Mouse (Mus musculus) G1E (cell line): ENCODE results near the gene Alcam. TPM values are rescaled to one million over a fixed set of nuclear protein-coding genes. Genes with fewer than 3 reads are reported as not detected.

Experiments used
- ATAC-seq: 2 replicates; pipeline ENCODE4 v1.8.0; 2016; ENCODE audit warnings: mild to moderate bottlenecking; ENCODE audit not compliant: insufficient number of reproducible peaks, poor library complexity, low FRiP score, severe bottlenecking; ENCODE audit errors: extremely low read depth
- DNase-seq: peaks from one replicate; pipeline ENCODE4 v3.0.0; 2012; ENCODE audit warnings: low spot score
- H3K27me3 ChIP-seq: 2 replicates; pipeline ENCODE4 v1.6.1; 2012; ENCODE audit warnings: mild to moderate bottlenecking, low read length, inconsistent platforms; ENCODE audit not compliant: insufficient read depth
- H3K36me3 ChIP-seq: replicated peaks from 2 replicates; pipeline ENCODE3; 2012; ENCODE audit warnings: mild to moderate bottlenecking, inconsistent platforms
- H3K4me1 ChIP-seq: 2 replicates; pipeline ENCODE4 v1.6.1; 2012; ENCODE audit warnings: low read depth, low read length, inconsistent platforms, mixed read lengths; ENCODE audit not compliant: insufficient read depth
- H3K4me3 ChIP-seq: 2 replicates; pipeline ENCODE4 v1.5.1; 2012; ENCODE audit warnings: low read depth, mild to moderate bottlenecking, inconsistent platforms, low read length, moderate library complexity, mixed read lengths
- H3K9me3 ChIP-seq: replicated peaks from 2 replicates; pipeline ENCODE4 v1.6.1; 2012; ENCODE audit warnings: inconsistent platforms
- CTCF ChIP-seq: IDR thresholded peaks from 2 replicates; pipeline ENCODE4 v1.5.1; 2012; ENCODE audit warnings: low read depth, low read length, inconsistent platforms, mixed read lengths
- GATA1 ChIP-seq: IDR thresholded peaks from 2 replicates; pipeline ENCODE4 v1.6.1; 2012; ENCODE audit warnings: borderline replicate concordance, low read length, inconsistent platforms, mixed read lengths
- GATA2 ChIP-seq: IDR thresholded peaks from 2 replicates; pipeline ENCODE4 v1.6.1; 2012; ENCODE audit warnings: low read depth, low read length, inconsistent platforms, borderline replicate concordance
- POLR2AphosphoS5 ChIP-seq: IDR thresholded peaks from 2 replicates; pipeline ENCODE4 v1.6.1; 2012; ENCODE audit warnings: low read depth, low read length, inconsistent platforms; ENCODE audit not compliant: insufficient replicate concordance
- TAL1 ChIP-seq: conservative IDR thresholded peaks from 2 replicates; pipeline ENCODE4 v1.6.1; 2012; ENCODE audit warnings: low read depth, low read length, inconsistent platforms, mixed read lengths
- polyA plus RNA-seq: library from polyadenylated mRNA; stranded (reverse); fragments of >175 nt; gene quantifications from 2 replicates; pipeline ENCODE4 v1.2.3, GENCODE M21; 2012
- total RNA-seq, 2 experiments: library from RNA; stranded (forward) in 1 of 2; stranded (reverse) in 1 of 2; fragments of 200-1000 nt in 1 of 2; fragments of >200 nt in 1 of 2; fragmentation: Nextera tagmentation in 1 of 2; gene quantifications; 2 replicates each; pipeline ENCODE4 v1.2.3; 2014 to 2017

The Alcam gene
- total and polyA plus RNA-seq, 3 experiments: 0.11 TPM; not detected in 2

DNA sequence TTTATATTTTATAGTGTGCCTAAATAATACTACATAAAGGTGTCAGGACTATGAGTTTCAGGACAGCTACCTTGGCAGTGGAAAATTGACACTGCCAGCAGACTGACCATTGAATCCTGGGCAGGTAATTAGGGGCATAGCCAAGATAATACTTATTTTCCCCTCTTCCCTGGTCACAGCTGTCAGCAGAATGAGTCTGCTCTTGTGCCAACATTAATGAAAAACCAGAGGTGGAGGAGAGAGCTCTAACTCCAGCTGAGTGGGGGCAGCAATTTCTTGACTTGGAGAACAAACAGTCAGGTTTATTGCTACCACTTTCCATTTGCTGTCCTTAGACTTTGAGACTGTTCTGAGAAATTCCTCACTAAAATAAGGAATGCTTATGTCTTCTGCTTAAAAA is 190.1 kb downstream of the Alcam start:
- no peaks in the 10 kb centered on the region for H3K36me3 ChIP-seq
- no peak for TF ChIP-seq TAL1
- no peak for TF ChIP-seq CTCF
- TF ChIP-seq GATA2: no peak
- no peak for TF ChIP-seq POLR2AphosphoS5
- no peak for TF ChIP-seq GATA1
- H3K4me3 ChIP-seq: no peak overlapping the region
- DNase-seq (no peak), ATAC-seq (no peak)
- H3K9me3 ChIP-seq: no peaks in the 10 kb centered on the region
- H3K4me1 ChIP-seq: no peaks in the 10 kb centered on the region
- no peaks in the 10 kb centered on the region for H3K27me3 ChIP-seq

DNA sequence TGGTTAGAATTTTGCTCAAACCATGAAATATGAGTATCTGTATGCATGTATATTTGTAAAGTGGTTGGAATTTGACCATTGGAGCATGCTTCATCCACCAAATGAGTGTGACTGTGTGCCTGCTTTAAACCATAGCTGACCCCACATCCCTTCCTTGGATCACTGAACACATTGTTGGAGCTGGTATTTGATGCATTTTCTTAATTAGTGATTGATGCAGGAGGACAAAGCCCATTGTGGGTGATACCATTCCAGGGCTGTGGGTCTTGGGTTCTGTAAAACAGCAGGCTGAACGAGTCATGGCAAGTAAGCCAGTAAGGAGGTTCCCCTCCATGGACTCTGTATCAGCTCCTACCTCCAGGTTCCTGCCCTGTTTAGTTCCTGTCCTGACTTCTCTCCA is 191.3 kb downstream of the Alcam start:
- H3K4me3 ChIP-seq: no peak overlapping the region
- no peaks in the 10 kb centered on the region for H3K4me1 ChIP-seq
- TF ChIP-seq GATA1 (no peak), CTCF (no peak), POLR2AphosphoS5 (no peak), TAL1 (no peak), GATA2 (no peak)
- H3K27me3 ChIP-seq: no peaks in the 10 kb centered on the region
- ATAC-seq (no peak), DNase-seq (no peak)
- peaks cover 2% of the 10 kb centered on the region for H3K9me3 ChIP-seq
- H3K36me3 ChIP-seq: no peaks in the 10 kb centered on the region

DNA sequence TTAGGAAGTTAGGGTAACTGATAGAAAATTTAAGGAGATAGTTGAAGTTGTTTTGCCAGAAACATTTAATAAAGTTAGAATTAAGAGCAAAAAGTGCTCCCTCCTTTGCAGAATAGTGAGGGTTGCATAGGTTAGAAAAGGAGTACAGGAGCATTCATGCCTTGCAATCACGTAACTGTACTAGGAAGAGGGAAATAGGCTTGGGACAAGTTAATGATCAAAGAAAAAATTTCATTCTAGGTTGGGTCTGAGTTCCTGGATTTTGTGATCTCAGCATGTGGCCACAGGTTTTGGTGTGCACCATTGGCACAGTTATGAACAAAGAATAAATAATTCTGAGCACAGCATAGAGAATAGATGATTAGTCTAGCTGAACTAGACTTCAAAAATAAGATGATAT is 192.1 kb downstream of the Alcam start:
- no peaks in the 10 kb centered on the region for H3K27me3 ChIP-seq
- H3K36me3 ChIP-seq: no peaks in the 10 kb centered on the region
- DNase-seq: no peak
- no peak for ATAC-seq
- no peak overlapping the region for H3K4me3 ChIP-seq
- TF ChIP-seq TAL1 (no peak), GATA2 (no peak), POLR2AphosphoS5 (no peak), CTCF (no peak), GATA1 (no peak)
- peaks cover 2% of the 10 kb centered on the region for H3K9me3 ChIP-seq
- H3K4me1 ChIP-seq: no peaks in the 10 kb centered on the region

DNA sequence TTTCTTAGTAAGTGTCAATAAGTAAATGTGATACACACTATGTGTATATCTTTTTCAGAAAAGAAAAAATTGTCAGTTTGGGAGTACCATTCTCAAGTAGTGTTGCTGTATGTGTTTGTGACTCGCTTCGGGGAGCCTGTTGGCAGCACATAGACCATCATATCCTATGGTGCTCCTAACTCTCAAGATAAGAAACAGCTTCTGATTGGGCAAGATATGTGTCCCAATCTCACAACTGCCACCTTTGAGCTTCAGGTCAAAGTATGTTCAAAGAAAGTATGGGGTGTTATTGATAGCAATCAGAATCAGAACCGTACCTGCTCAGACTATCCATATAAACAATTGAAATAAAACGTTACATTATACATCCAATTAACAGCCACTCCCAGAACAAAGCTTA is 202.9 kb downstream of the Alcam start:
- DNase-seq: no peak
- Histone ChIP-seq H3K4me3 (no peak overlapping the region), H3K36me3 (no peaks in the 10 kb centered on the region), H3K9me3 (peaks cover 8% of the 10 kb centered on the region), H3K4me1 (no peaks in the 10 kb centered on the region), H3K27me3 (no peaks in the 10 kb centered on the region)
- no peak for ATAC-seq
- TF ChIP-seq GATA1 (no peak), CTCF (no peak), TAL1 (no peak), GATA2 (no peak), POLR2AphosphoS5 (no peak)

DNA sequence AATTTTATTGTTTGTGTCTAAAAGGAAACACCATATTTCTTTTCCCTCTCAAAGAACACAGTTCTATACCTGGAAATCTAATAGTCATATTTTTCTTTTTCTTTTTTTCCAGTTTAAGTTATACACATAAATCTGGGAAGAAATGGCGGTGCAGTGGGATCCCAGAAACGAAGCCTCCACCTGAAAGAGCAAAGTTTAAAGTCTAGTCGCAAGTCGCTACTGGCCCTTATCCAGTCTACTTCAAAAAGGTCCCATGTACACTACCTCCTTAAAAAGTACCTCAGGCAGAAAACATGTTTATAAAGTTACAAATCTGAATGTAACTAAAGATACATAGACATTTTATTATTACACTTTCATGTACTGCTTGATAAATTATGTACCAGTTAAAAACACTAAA is 203.7 kb downstream of the Alcam start:
- Histone ChIP-seq H3K9me3 (peaks cover 8% of the 10 kb centered on the region), H3K4me1 (no peaks in the 10 kb centered on the region), H3K36me3 (no peaks in the 10 kb centered on the region), H3K27me3 (no peaks in the 10 kb centered on the region), H3K4me3 (no peak overlapping the region)
- ATAC-seq: no peak
- TF ChIP-seq TAL1 (no peak), CTCF (no peak)
- no peak for DNase-seq

DNA sequence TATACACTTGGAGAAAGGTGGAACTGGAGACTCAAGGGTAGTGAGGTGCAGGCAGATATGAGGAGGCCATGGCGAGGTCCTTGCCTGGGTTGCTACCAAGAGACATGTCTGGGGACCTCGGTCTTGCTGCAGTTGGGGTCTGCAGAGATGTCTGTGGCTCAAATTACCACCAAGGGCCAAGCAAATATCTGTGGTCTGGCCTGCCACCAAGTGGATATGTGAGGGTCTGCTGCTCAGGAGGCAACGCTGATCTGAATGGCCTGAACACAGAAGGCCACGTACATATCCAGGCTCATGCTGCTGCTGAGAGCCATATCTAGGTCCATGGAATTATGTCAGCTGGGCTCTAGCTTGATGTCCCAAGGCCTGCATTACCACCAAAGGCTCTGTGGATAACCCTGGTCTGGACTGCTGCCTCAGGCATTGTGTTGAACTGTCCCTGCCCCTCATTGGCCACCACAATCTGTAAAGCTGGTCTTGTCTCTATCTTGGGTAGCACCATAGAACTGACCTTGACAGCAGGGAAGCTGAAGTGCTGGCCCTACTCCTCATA is 210.4 kb downstream of the Alcam start:
- Histone ChIP-seq H3K4me3 (no peak overlapping the region), H3K27me3 (no peaks in the 10 kb centered on the region), H3K9me3 (peaks cover 5% of the 10 kb centered on the region), H3K36me3 (no peaks in the 10 kb centered on the region), H3K4me1 (no peaks in the 10 kb centered on the region)
- ATAC-seq: peak; percentile 4; the same call in 1 of the 2 replicates
- no peak for TF ChIP-seq CTCF
- TF ChIP-seq GATA2: no peak
- DNase-seq: no peak

DNA sequence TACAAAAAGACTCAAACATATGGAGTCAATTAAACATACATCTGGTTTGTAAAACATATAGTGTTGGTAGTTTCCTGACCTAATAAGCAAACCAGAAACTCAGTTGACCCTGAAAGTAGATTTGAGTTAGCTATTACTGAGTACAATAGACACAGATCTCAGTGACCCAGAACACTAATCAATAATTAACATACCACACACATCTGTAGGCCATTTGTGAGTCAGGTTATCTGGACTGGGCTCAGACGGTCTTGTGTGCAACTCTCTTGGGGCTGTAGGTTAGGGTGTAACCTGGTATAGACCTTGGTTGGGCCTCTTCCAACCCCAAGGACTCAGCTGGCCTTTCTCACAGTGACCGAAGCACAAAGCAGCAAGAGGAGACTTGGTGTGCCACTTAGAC is 211.7 kb downstream of the Alcam start:
- DNase-seq (no peak), ATAC-seq (no peak)

More for the DNA sequence above, 211.7 kb downstream of the Alcam start:
- no peaks in the 10 kb centered on the region for H3K36me3 ChIP-seq
- peaks cover 5% of the 10 kb centered on the region for H3K9me3 ChIP-seq
- no peaks in the 10 kb centered on the region for H3K27me3 ChIP-seq
- no peak overlapping the region for H3K4me3 ChIP-seq
- TF ChIP-seq POLR2AphosphoS5: no peak
- TF ChIP-seq TAL1: no peak
- TF ChIP-seq CTCF: no peak
- no peak for TF ChIP-seq GATA1
- no peak for TF ChIP-seq GATA2
- no peaks in the 10 kb centered on the region for H3K4me1 ChIP-seq
